Mouse (Mus musculus) layer of hippocampus, adult 8-10 months (tissue): Measurements from ENCODE around the gene Stau1. TPM values are rescaled to one million over a fixed set of nuclear protein-coding genes. Genes with fewer than 3 reads are reported as not detected.

ENCODE experiments used
- DNase-seq, 2 experiments: peaks; one replicate each; pipeline ENCODE4 v3.0.0; 2022; ENCODE audit warnings: low spot score in 2 of 2
- total RNA-seq, 4 experiments: library from RNA; stranded (reverse); gene quantifications; 2 replicates each; pipeline ENCODE4 v1.2.4; 2022

Gene Stau1
- total RNA-seq, 4 experiments from 2014 or later: 61.9 to 71.9 (median 68.0) TPM

GRCm38 (mm10) chr2:166990861-166991260 lies 5.2 kb downstream of the Stau1 start:
- no peak for DNase-seq

GRCm38 (mm10) chr2:166983351-166983894 lies 12.7 kb downstream of the Stau1 start:
- no peak for DNase-seq

GRCm38 (mm10) chr2:166980161-166980560 lies 15.9 kb downstream of the Stau1 start:
- DNase-seq: no peak

GRCm38 (mm10) chr2:166977490-166977889 lies 18.6 kb downstream of the Stau1 start:
- no peak for DNase-seq

GRCm38 (mm10) chr2:166976356-166976755 lies 19.7 kb downstream of the Stau1 start:
- DNase-seq: no peak

- no peak for DNase-seq
Measured at GRCm38 (mm10) chr2:166974177-166974872, 21.8 kb downstream of the Stau1 start.

- DNase-seq: no peak
Measured at GRCm38 (mm10) chr2:166973153-166973552, 22.9 kb downstream of the Stau1 start.

GRCm38 (mm10) chr2:166964773-166965172 lies 31.3 kb downstream of the Stau1 start:
- DNase-seq: no peak

GRCm38 (mm10) chr2:166963257-166963656 lies 32.8 kb downstream of the Stau1 start:
- DNase-seq: no peak

- DNase-seq: no peak
Measured at GRCm38 (mm10) chr2:166960648-166961330, 35.3 kb downstream of the Stau1 start.

GRCm38 (mm10) chr2:166956805-166957204 lies 39.3 kb downstream of the Stau1 start:
- DNase-seq: peak; percentile 40 to 47

- no peak for DNase-seq
Measured at GRCm38 (mm10) chr2:166952151-166952550, 43.9 kb downstream of the Stau1 start.

GRCm38 (mm10) chr2:166950853-166951648 lies 45.0 kb downstream of the Stau1 start:
- DNase-seq: peak in 1 of 2 experiments; percentile 61

- no peak for DNase-seq
Measured at GRCm38 (mm10) chr2:166948936-166949335, 47.2 kb downstream of the Stau1 start.

- DNase-seq: no peak
Measured at GRCm38 (mm10) chr2:166948246-166948645, 47.9 kb downstream of the Stau1 start.

- no peak for DNase-seq
Measured at GRCm38 (mm10) chr2:166945456-166945855, 50.6 kb downstream of the Stau1 start.

- DNase-seq: no peak
Measured at GRCm38 (mm10) chr2:166944346-166944745, 51.8 kb downstream of the Stau1 start.

GRCm38 (mm10) chr2:166943146-166943545 lies 53.0 kb downstream of the Stau1 start:
- DNase-seq: no peak

GRCm38 (mm10) chr2:166936166-166936565 lies 59.9 kb downstream of the Stau1 start:
- DNase-seq: no peak

GRCm38 (mm10) chr2:166935582-166935981 lies 60.5 kb downstream of the Stau1 start:
- DNase-seq: no peak

GRCm38 (mm10) chr2:166934416-166934815 lies 61.7 kb downstream of the Stau1 start:
- DNase-seq: no peak

- no peak for DNase-seq
Measured at GRCm38 (mm10) chr2:166933943-166934342, 62.2 kb downstream of the Stau1 start.
